Mouse (Mus musculus) C2C12 (cell line): Measurements from ENCODE around the gene Dnmt3l.

ENCODE experiments used
- CTCF ChIP-seq: IDR thresholded peaks from one replicate; pipeline ENCODE4 v1.5.1; 2011; ENCODE audit not compliant: control insufficient read depth, insufficient read depth, insufficient read length
- FOSL1 ChIP-seq: IDR thresholded peaks from one replicate; pipeline ENCODE4 v1.8.0; 2011; ENCODE audit warnings: mild to moderate bottlenecking, low read length; ENCODE audit not compliant: poor library complexity, insufficient read depth, severe bottlenecking
- MAX ChIP-seq: IDR thresholded peaks from one replicate; pipeline ENCODE4 v1.6.1; 2011; ENCODE audit warnings: mild to moderate bottlenecking, control low read depth

DNA sequence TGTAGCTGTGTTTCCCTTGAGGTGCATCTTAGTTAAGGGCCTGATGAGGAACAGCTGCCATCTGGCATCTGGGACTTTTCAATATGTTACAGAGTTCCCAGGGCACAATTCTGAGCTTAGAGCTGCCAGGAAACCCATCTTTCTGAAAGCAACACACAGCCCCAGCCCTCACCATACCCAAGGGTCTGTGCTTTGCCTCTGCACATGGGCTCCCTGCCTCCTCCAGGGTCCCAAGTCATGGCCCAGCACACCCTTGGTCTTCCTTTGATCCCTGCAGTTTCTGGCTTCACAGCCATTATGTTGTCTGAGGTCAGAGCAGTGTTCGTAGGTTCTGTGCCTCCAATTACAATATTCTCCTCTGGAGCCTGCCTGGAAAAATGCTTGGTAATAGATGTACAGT lies 12.7 kb upstream of the Dnmt3l start:
- TF ChIP-seq CTCF (no peak), FOSL1 (no peak), MAX (no peak)
